Mouse (Mus musculus): ENCODE measurements around the gene Cgnl1.

Cgnl1 gene

DNA sequence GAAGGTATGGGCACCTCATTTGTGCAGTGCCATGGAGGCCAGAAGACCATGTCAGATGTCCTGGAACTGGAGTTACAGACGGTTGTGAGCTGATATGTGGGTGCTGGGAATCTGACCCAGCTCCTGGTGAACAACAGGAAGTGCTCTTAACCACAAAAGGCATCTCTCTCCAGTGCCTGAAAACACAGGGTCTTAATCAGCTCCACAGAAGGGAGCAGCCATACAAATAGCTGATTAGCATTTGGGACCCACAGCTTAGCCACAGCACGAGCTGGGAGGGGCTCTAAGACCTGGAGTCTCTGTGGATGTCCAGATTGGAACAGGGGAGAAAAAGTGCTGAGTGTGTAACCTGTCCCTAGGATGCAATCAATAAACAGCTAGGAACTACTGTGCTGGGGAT lies 4.5 kb downstream of the Cgnl1 start:
- DNase-seq (ENCODE audit: low read depth, low spot score) = peak; percentile 83

DNA sequence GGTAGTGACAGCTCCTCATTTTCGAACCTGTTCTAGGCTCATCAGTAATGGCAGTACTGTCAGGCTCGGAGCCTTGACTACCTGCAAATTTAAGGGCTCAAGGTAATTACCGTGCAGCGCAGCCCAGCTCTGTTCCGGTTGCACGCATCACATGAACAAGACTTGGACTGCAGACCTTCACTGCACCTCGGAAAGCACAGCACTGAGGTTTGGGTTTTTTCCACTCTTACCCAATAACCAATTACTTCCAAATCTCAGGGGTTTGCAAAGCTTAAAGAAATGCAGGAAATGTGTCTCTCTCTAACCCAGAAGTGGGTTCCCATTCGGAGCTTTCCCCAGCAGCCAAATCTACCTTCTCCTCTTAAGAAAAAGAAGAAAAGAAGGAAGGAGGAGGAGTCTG lies 5.1 kb downstream of the Cgnl1 start:
- DNase-seq (ENCODE audit: low read depth, low spot score) = no peak

DNA sequence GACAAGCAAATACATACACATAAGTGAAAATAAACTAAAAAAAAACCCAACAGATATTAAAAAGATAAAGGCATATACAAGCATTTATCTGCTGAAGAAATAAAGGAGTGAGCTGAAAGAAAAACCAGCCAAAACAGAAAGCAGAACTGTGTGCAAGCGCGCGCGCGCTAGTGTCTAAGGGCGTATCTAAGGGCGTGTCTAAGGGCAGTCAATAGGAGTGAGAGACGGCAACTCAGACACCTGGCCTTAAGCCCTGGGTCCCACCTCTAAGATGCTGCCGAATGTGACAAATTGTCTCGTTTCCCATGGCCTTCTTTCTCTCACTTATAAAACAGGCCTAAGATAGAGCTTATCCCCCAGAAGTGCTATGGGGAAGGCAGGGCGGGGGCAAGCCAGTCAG lies 6.9 kb downstream of the Cgnl1 start:
- peak; percentile 31 for DNase-seq (ENCODE audit: low read depth, low spot score)

DNA sequence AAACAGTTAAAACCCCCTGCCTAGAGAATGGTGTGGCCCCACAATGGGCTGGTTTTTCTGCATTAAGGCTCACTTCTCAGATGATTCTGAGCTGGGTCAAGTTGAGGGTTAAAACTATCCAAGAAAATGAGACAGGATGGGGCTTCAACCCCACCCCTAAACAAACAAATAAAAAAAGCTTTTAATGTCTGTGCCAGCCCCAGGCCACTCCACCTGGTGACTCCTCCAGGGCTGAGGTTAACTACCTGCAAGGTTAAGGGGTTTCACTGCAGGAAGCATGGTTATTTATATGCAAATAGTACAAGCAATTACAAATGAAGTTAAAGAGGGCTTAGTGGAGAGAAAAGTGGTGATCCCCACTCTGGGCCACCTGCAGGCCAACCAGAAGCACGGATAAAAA lies 8.1 kb downstream of the Cgnl1 start:
- DNase-seq (ENCODE audit: low read depth, low spot score) = peak; percentile 93

DNA sequence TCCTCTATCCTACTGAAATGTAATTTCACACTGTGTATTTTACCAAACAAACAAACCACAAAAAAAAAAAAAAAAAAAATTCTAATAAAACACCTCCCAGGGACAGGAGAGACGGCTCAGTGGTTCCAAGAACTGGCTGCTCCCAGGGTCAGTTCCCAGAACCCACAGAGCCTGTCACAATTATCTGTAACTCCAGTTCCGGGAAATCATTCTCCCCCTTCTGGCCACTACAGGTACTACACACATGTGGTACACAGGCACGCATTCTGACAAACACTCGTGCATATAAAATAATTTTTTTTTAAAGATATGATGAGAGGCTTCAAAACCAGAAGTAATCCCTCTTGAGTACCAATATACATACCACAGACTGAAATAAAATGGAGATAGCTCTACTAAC lies 9.7 kb downstream of the Cgnl1 start:
- DNase-seq (ENCODE audit: low read depth, low spot score) = peak; percentile 70

DNA sequence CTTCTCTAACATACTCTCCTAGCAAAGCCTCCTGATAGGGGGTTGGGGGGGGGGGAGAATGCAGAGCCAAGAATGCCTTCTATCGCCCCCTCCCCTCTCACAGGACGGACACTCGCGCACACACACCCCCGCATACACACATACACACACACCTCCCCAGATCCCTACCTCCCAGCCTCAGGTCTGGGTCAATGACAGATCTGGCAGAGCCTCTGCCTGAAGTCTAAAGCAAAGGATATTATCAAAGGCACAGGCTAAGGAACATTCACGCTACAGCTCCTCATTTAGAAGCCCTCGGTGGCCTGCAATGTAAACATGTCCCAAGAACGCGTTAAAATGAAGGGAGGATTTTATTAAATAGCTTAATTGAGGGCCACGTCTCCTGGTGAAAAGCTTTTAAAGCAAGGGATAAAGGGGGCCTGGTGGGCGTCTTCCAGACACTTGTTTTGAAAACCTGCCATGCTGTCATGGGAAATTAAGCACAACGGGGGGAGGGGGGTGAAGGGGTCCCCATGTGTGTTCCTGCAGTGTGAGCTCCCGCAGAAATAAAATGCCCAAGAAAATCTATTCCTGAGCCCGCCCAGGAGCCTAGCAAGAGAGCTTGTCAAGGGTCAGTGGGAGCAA lies 10.8 kb downstream of the Cgnl1 start:
- DNase-seq (ENCODE audit: low read depth, low spot score) = no peak

DNA sequence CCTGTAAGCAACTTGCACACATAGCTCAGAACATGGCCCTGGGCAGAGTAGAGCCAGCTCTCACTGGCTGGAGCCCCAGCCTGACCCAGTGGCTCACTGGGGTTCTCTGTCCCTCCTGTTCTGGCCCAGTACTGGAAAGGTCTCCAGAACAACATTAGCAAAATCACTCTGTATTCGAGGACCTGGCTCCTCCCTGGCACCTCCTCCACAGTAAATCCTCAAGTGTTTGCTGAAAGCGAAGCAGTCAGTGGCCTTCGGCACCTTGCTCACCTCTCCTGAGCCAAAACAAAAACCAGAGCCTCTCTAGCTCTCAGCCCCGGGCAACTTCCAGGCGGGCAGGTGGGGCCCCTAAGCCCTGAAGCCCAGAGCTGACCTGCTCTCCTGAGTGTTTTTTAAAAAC lies 11.5 kb downstream of the Cgnl1 start:
- no peak for DNase-seq (ENCODE audit: low read depth, low spot score)

DNA sequence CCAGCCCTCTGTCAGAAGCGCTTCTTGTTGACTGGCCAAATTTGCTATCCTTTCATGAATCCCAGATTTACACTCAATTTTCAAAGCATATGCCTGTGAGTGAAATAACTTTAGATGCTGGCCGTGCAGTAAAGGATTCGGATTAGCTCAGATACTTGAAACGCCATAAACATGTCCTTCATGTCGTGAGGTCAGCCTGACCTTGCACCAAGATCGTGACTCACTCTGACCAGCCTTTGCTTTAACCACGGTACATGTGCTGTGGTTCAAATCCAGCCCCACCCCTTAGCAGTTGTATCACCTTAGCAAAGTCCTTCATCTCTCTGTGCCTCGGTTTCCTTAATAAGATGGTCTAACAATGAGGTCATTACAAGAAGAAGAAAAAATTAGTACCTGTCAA lies 14.0 kb downstream of the Cgnl1 start:
- no peak for DNase-seq (ENCODE audit: low read depth, low spot score)

DNA sequence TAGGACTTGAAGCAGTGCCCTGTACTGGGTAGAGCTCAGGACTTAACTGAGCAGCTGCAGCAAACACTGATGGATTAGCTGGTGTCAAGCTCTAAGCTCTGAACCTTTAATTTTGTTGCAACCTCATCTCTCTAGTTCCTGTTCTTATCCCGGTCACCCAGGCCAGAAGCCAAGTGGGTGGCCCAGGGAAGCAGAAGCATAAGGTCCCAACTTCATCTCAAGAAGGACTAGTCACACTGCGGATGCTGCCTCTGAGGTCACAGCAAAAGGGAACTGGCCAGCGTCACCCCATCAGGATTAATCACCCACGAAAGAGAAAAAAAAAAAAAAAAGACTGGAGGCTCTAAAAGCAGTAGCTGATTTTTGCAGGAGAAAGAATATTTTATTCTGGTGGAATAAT lies 14.5 kb downstream of the Cgnl1 start:
- no peak for DNase-seq (ENCODE audit: low read depth, low spot score)

DNA sequence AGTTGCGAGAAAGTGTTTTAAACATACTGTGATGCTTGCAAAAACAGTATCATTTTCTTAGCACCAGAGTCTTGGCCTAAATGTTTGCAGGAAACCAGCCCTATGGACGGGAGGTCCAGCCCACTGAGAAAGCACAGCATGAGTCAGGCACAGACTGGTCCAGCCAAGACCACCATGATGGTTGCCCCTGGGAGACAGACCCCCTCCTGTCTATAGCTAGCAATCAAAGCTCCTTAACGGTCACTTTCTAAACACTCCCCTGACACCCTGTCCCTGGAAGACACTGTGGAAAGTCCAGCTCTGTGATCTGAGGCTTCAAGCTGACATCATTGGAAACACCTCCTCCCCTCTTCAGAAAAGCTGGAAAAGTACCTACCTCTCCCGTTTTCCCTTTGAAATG lies 17.4 kb downstream of the Cgnl1 start:
- no peak for DNase-seq (ENCODE audit: low read depth, low spot score)

DNA sequence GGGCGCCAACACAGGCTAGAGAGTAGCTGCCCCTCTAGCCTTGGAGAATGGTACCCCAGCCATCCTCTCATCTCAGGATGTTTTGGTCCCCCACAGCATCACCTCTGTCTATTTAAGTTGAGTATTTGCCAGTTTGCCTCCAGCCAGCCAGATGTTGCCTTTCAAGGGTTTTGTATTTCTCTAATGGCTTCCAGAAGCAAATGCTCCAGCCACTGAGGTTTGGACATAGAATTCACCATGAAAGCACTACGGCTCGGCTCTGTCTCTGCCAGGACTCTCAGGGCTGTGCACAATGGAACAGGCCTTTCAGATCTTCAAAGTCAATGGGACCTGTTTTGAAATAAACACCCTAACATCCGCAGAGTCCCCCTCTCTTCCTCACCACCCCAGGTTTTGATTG lies 17.9 kb downstream of the Cgnl1 start:
- no peak for DNase-seq (ENCODE audit: low read depth, low spot score)

DNA sequence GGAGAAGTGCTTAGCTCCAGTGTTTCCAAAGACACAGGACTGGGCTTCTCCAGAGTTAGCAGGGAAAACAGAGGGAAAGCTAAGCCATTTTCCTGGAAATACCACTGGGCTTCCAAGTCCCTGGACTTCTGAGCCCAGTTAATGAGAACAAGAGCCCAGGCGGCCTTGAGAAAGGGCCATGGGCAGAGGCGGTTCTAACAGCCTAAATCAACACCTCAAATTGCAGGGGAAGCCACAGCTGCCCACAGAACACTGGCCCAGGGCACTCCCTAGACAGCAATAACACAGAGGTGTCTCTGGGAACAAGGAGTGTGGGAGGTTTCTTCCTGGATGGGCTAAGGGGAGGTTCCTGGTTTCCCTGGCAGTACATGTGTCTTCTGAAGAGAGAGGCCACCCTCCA lies 18.3 kb downstream of the Cgnl1 start:
- no peak for DNase-seq (ENCODE audit: low read depth, low spot score)

DNA sequence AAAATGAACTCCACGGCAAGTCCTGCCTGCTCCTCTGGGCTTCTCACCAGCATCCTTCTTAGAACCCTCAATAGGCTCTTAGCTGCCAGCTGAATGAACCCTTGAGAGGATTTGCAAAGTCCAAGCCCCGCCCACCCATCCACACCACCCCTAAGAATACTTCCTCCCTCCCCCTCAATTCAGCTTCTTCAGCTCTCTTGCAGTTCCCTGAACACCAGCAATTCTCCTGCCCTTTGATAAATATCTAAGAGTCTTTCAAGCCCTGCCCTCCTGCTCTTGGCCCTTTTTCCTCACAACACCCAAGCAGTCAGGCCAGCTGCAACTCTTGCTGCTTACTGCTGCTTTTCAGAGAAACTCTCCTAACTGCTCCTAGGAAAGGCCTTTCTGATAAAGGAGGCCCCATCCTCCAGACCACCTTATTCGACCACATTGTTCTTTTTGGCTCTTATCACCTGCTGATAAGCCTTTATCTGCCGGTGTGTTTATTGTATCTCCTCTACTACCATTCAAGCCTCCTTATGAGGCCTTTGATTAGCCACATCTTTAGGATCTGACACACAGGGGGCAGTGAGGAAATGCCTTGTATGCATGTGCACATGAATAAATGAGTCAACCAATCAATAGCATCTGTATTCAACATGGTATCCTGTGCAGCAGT lies 21.3 kb downstream of the Cgnl1 start:
- peak; percentile 65 for DNase-seq (ENCODE audit: low read depth, low spot score)

DNA sequence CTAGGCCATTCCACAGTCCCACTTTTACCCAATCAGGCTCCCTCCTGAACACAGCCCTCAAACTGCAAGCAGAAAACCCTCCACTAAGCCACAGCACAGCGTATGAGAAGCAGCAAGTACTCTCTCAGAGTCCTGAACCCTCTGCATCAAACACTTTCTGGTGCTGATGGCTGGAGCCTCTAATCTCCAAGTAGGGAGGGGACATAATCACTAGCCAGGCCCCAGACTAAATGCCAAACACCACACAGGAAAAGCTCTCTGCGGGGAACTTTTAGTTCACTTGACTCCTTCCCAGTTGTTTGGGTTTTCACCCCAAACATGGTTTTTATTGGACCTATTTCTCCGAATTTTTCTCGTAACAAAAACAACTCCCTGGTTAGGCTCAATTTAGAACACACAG lies 25.0 kb downstream of the Cgnl1 start:
- no peak for DNase-seq (ENCODE audit: low read depth, low spot score)

DNA sequence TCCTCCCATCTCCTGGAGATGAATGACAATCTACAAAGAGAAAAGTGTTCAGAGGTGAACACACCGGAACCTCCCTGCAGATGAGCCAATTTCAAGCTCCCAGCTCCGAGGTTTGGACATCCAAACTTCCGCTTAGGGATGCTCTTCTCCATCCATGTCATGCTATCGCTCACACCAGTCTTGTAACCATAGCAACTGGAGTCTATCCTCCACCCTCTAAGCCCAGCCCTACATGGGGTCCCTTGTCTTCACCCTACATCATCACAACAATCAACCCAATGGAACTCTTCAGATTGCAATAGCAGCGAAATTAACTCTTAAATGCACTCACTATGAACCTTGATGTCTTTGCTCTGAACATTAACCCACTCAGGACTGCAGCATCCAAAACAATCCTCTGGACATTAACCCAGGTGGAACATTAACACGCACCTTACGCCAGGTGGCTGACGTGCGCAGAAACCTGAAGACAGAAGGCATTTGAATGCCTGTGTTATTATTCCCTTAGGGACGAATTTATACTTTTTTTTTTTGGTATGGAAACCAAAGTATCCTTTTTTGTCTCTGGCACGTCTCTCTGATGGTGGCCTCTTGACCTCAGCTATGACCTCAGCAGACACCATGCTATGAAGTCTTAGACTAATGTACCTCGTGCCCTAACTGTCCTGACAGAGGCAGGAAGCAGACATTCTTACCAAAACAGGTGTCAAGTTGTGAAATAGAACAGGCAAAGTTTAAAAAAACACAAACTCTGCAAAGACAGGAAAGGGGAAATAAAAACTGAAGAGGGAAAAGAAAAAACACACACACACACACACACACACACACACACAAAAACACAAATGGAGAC lies 33.1 kb downstream of the Cgnl1 start:
- peak; percentile 46 for DNase-seq (ENCODE audit: low read depth, low spot score)

DNA sequence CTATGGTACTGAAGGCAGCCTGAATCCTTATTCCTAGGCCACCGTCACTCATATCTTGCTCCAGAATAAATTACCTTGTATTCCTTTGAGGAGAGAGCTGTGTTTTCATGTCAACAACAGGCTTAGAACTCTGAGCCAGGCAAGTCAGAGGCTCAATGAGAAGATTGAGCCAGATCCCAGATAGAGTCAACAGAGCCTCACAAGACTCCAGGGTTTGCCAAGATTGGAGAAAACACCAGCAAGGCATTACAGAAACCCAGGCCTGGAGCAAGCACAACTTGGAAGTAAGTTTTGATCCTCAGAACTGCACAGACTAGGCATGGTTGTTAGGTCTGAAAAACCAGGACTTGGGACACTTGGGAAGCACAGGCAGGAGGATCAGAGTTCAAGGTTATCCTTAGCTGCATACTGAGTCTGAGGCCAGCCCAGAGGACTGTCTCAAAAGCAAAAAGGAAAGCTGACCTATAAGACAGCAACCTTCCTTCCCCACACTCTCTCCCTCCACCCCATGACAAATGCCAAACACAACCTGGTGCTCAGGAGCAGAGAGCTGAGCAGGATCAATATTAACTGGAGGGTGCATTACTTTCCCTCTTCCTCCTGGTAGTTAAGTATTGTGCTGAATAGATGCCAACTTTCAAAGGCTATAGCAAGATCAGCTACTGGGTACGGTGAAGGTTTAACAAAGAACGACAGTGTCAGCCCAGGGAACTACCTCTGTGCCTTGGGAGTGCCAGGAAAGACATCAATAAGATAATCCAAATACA lies 34.0 kb downstream of the Cgnl1 start:
- DNase-seq (ENCODE audit: low read depth, low spot score) = no peak

DNA sequence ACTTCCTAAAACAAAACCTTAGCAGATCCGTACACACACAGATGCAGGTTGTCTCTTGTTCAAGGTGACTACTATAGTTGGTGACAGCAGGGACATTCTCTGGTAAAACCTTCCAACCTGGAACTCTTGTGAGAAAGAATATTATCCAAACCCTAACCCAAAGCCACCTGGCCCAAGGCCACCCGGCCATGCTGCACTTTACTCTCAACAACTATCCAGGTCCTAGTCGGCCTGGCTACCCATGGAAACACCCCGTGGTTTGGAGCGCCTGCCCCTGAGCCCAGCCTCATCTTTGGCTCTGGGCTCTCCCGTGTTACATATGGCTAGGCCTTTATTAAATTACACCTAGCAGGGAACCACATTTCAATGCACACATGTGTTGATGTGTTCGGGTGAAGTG lies 35.5 kb downstream of the Cgnl1 start:
- DNase-seq (ENCODE audit: low read depth, low spot score) = no peak

DNA sequence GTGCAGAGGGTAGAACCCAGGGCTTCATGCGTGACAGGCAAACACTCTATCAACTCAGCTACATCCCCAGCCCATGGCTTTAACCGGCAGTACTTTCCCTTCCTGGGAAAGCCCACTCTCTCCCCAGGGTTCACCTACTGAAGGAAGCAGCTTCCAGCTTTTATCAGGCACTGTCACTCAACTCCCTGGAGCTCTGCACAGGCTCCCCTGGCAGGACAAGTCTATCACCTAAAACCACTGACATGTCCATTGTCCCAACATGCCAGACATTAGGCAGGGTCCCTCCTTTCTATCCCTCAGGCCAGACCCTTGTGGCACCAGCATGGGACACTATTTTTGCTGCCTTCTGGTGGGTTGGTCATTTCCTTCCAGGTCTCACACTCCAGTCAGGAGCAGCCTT lies 37.8 kb downstream of the Cgnl1 start:
- DNase-seq (ENCODE audit: low read depth, low spot score) = no peak

DNA sequence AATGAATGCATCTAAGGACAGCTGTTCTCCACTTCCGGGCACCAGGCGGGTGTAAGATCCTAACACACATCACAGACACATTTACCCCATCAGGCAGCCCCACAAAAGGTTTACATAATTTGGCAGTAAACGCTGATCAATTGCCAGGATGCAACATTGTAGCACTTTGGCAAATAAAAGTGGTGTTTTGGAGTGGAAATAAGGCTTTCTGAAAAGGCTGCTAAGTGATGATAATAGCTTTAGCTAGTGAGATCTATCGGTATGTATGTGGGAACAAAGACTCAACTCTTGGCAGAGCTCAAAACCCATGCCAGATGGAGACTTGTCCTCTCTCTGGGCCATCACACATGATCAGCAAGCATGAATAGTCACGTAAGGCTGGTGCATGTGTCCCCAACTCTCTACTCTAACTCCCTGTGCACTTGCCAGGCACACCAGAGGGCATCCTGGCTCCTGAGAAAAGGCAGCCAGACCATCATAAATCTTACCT lies 42.5 kb downstream of the Cgnl1 start:
- DNase-seq (ENCODE audit: low read depth, low spot score) = no peak

DNA sequence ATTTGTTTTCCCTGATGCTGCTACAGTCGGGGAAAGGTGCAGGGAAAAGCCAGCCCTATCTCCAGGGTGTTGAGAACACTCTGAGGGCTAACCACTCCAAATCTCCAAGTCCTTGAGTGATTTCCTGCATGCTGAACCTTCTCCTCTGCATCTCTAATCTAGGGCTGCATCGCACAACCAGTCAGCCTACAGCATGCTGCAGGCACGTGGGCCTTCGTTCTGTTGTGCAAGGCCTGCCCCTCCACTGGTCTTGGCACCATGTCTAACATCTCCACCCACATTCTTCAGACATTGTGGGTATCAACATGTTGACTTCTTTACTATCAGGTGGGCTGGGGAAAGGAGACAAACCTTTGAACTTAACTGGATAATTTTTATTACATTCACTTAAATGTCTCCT lies 44.2 kb downstream of the Cgnl1 start:
- DNase-seq (ENCODE audit: low read depth, low spot score) = no peak

DNA sequence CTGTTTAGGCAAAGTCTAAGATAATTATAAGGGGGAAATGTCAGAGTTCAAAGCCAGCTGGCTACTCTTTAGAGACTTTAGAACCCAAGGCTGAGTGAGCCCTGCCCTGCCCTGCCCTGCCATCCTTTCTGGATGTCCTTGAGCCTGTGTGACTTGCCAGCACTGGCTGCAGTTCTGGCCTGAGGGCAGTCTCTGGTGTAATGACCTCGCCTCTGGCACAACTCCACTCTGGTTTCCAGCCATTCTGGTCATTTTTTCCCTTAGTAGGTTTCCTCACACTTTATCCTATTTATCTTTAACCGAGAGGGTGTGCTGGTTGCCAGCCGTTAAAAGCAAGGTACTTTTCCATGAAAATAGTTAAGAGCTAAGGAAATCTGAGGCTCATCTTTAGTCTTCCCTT lies 45.3 kb downstream of the Cgnl1 start:
- no peak for DNase-seq (ENCODE audit: low read depth, low spot score)

DNA sequence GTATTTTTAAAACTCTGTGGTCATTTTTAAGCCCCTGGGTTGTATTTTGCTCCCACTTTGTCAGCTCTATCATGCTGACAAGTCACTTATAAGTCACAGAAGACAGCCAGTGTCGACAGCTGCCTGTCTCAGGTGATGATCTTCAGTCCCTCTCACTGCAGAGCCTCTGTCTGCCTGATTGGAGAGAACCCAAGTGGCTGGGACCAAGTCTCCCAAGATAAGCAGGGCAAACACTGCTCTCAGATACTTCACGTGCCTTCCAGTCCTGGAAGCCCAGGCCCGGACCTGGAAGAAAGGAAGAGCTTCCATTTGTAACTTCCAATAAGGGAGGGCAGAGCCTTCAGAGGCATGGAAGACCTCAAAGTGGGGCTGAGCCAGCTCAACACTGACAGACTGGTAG lies 49.0 kb downstream of the Cgnl1 start:
- no peak for DNase-seq (ENCODE audit: low read depth, low spot score)

Measured in R1 (cell line).